Mouse (Mus musculus) adrenal gland (tissue): Measurements from ENCODE around the gene Slc10a1.

ENCODE experiments used
- intact Hi-C: fragments of 180-260 bp; cut with DNase I; formaldehyde crosslinking; loops from one replicate; pipeline ENCODE4 v1.15.1; 2025
- long read RNA-seq, 2 experiments: library from polyadenylated mRNA; unstranded; transcript quantifications; one replicate each; pipeline ENCODE4 v2.0.0; 2020; ENCODE audit warnings: borderline replicate concordance in 1 of 2; ENCODE audit not compliant: insufficient replicate concordance in 1 of 2

The Slc10a1 gene
- long read RNA-seq, experiment 1, result 0 reads
- long read RNA-seq, experiment 2, result 0 reads

- intact Hi-C loops, result no loop called here
Observed at GRCm38 (mm10) chr12:80968605-80969004, at the start of gene Slc10a1. Slc10a1 (minus strand) TSS chr12:80968705.

- intact Hi-C loops, result no loop called here
Observed at GRCm38 (mm10) chr12:81017624-81018023, 49.1 kb upstream of the Slc10a1 start.

- intact Hi-C loops, result no loop called here
Observed at GRCm38 (mm10) chr12:81013496-81013895, 45.0 kb upstream of the Slc10a1 start.

- intact Hi-C loops, result no loop called here
Observed at GRCm38 (mm10) chr12:81011994-81012393, 43.5 kb upstream of the Slc10a1 start.

- intact Hi-C loops, result no loop called here
Observed at GRCm38 (mm10) chr12:81009813-81010212, 41.3 kb upstream of the Slc10a1 start.

- intact Hi-C loops, result no loop called here
Observed at GRCm38 (mm10) chr12:81002841-81003635, 34.5 kb upstream of the Slc10a1 start.

- intact Hi-C loops, result no loop called here
Observed at GRCm38 (mm10) chr12:81000924-81001323, 32.4 kb upstream of the Slc10a1 start.

- intact Hi-C loops, result no loop called here
Observed at GRCm38 (mm10) chr12:80998528-80999221, 30.2 kb upstream of the Slc10a1 start.

- intact Hi-C loops, result no loop called here
Observed at GRCm38 (mm10) chr12:80997652-80998051, 29.1 kb upstream of the Slc10a1 start.

- intact Hi-C loops, result no loop called here
Observed at GRCm38 (mm10) chr12:80995326-80995725, 26.8 kb upstream of the Slc10a1 start.

GRCm38 (mm10) chr12:80993773-80994172 is 25.3 kb upstream of the Slc10a1 start:
- intact Hi-C loops, result no loop called here

GRCm38 (mm10) chr12:80992540-80993122 is 24.1 kb upstream of the Slc10a1 start:
- intact Hi-C loops, result no loop called here

GRCm38 (mm10) chr12:80991806-80992205 is 23.3 kb upstream of the Slc10a1 start:
- intact Hi-C loops, result no loop called here

GRCm38 (mm10) chr12:80990901-80991445 is 22.5 kb upstream of the Slc10a1 start:
- intact Hi-C loops, result no loop called here

GRCm38 (mm10) chr12:80988286-80988685 is 19.8 kb upstream of the Slc10a1 start:
- intact Hi-C loops, result no loop called here

- intact Hi-C loops, result no loop called here
Observed at GRCm38 (mm10) chr12:80986628-80987027, 18.1 kb upstream of the Slc10a1 start.

- intact Hi-C loops, result loop anchor here (2.0 to 5.0 kb wide), 3 partner anchors 201 to 804 kb away; no protein-coding TSS in a partner anchor
Observed at GRCm38 (mm10) chr12:80983695-80984094, 15.2 kb upstream of the Slc10a1 start.

- intact Hi-C loops, result loop anchor here (2.0 to 5.0 kb wide), 3 partner anchors 202 to 805 kb away; no protein-coding TSS in a partner anchor
Observed at GRCm38 (mm10) chr12:80982326-80982725, 13.8 kb upstream of the Slc10a1 start.

GRCm38 (mm10) chr12:80975939-80976671 is 7.6 kb upstream of the Slc10a1 start:
- intact Hi-C loops, result no loop called here

GRCm38 (mm10) chr12:80971756-80972155 is 3.3 kb upstream of the Slc10a1 start:
- intact Hi-C loops, result no loop called here

- intact Hi-C loops, result no loop called here
Observed at GRCm38 (mm10) chr12:80970181-80970705, 1.7 kb upstream of the Slc10a1 start.
